Mouse (Mus musculus) hematopoietic stem cell, adult 5-6 weeks (primary cell): Measurements from ENCODE around the gene Epb41l5. TPM values are rescaled to one million over a fixed set of nuclear protein-coding genes. Genes with fewer than 3 reads are reported as not detected.

ENCODE experiments used
- ATAC-seq, 2 experiments: fragments of 125-278 bp in 1 of 2; replicated peaks in 1 of 2; 2 replicates each; pipeline ENCODE4 v1.8.0; 2016 to 2017; ENCODE audit warnings: inconsistent platforms in 2 of 2, mild to moderate bottlenecking in 2 of 2, moderate number of reproducible peaks in 2 of 2, low read depth in 1 of 2, moderate TSS enrichment in 1 of 2; ENCODE audit not compliant: low FRiP score in 2 of 2, poor library complexity in 2 of 2, severe bottlenecking in 2 of 2, insufficient read depth in 1 of 2, low TSS enrichment in 1 of 2
- total RNA-seq: library from RNA; stranded (forward); fragments of 172-1452, 232-1000 nt; gene quantifications from 2 replicates; pipeline ENCODE4 v1.2.3, GENCODE M21; 2017

Gene Epb41l5
- total RNA-seq, 1 experiment from 2014 or later, result 5.5 TPM

DNA sequence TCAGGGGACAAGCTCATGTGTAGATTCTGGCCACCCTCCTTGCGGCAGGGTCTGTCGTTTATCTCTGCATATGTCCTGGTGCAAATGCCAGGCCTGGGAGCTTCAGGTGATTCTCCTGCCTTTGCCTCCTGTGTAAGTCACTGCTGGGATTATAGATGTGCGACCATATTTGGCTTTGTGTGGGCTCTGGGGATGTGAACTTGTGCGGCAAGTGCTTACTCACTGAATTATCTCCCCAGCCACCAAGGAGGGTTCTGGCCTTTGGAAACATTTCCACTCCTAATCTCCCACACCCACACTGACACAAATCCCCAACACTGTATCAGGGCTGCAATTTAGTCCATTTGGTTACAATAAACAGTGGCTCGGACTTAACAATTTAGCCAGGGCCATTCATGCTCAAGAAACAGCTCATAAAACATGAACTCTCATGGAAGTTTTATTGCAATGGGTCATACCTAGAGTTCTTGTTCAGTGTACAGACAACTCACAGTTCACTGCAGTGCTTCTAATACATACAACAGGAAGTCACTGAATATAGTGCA is 104.1 kb downstream of the Epb41l5 start:
- ATAC-seq, result no peak

GRCm38 (mm10) chr1:119543316-119543715 is 105.5 kb downstream of the Epb41l5 start:
- no peak for ATAC-seq

GRCm38 (mm10) chr1:119541570-119541969 is 107.2 kb downstream of the Epb41l5 start:
- no peak for ATAC-seq

DNA sequence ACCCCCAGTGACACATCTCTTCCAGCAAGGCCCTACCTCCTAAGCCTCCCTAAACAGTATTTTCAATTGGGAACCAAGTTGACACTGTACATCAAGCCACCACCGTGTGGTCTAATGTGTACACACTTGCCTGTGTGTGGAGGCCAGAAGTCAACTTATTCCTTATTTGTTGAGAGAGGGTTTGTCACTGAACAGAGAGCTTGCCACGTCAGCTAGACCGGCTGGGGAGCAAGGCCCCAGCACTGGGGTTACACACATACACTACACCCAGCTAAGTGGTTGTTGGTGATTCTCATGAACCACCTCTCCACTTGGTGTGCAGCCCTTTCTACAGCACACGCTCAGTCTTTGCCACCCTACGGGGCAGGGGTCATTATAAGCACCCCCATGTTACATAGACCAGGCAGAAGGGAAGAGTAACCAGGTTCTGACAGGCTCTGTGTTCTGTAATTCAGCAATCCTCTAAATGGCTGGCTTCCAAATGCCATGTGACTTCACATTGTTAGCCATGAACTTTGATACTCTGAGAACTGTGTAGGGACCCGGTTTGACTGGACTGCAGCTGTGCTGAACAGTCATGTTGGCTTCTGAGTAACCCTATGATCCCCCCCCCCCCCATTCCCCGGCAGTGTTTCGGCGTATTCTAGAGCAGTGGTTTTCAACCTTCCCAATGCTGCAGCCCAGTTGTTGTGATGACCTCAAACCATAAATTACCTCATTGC is 107.8 kb downstream of the Epb41l5 start:
- no peak; a peak in 1 of 4 replicates for ATAC-seq

DNA sequence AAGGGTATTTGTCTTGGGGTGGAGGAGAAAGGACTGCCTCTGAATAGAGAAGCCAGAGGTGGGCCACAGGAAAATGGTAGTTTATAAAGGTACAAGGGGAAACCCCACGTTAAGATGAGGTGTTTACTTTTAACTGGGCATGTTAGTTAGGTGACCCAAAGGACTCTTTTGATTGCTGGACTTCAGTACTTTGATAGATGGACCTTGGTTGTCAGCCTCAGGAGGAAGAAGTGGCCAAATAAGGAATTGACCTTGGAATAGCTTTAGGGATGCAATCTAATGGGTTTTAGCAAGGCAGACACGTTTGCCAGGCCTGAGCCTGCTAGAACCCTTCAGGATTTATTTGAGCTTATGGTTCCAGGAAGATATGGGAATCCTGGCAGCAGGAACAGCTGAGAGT is 109.5 kb downstream of the Epb41l5 start:
- ATAC-seq, result no peak

GRCm38 (mm10) chr1:119537651-119538050 is 111.1 kb downstream of the Epb41l5 start:
- no peak for ATAC-seq

DNA sequence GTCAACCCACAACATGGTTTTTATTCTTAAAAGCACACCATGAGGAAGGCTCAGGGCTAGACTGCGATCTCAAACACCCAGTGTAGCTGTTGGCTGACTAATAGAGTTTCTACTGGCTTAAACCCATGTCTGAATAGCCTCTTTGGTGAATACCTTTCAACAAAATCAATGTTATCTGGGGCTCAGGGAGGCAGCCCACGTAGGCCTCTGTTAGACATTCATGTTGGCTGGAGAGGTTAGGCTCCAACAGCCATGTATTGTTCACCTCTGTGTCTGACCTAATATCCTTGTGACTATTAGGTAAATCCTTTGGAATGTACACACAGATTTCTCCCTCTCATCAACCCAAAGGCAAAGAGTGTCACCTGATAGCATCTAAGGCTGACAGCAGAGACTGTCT is 112.7 kb downstream of the Epb41l5 start:
- no peak for ATAC-seq

DNA sequence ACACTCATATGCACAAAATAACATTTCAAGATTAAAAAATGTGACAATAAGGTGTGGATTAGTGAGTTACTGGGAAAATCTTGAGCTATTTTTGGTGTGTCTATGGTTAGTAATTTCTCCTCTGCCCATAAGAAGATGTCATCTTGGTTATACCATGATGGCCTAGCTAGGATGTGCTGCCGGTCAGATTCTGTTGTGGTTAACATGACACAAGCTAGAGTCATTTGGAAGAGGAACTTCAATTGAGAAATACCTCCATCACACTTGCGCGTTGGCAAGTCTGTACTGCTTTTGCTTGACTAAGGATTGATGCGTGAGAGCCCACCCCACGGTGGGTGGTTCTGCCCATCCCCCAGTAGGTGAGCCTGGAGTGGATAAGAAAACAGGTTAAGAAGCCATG is 114.5 kb downstream of the Epb41l5 start:
- ATAC-seq, result peak; percentile 50 to 66; a peak in 2 of 4 replicates

DNA sequence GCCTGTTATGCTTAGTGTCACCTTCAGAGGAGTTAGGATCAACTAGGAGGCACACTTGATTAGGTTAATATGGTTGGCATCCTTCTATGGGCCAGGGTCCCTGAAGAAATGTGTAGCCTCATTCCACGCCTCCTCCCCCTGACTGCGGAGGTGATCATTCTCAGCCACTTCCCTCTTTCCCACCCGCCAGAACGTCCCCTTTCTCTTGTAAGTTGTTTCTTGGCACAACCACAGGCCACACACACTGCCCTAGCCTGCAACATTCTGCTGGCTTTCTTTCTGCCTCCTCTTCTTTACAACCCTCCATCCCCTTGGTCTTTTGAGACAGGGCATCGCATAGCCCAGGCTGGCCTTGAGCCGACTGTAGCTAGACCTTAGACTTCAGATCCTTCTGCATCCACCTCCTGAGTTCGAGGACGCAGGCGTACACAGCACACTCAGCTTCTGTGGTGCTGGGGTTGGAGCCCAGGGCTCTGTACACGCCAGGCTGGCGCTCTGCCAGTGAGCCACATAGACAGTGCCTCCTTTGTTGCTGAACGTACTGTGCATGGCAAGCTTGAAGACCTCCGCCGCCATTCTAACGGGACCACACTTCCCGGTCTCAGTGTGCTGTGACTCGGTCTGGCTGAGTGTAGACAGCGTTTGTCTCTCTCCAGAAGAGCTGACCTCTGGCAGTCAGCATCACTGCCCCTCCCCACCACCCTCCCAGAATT is 115.6 kb downstream of the Epb41l5 start:
- peak; percentile 41 to 81; a peak in 3 of 4 replicates for ATAC-seq

GRCm38 (mm10) chr1:119532165-119532564 is 116.6 kb downstream of the Epb41l5 start:
- ATAC-seq, result no peak

- no peak for ATAC-seq
These were observed 117.9 kb downstream of the Epb41l5 start for GRCm38 (mm10) chr1:119530941-119531340.

DNA sequence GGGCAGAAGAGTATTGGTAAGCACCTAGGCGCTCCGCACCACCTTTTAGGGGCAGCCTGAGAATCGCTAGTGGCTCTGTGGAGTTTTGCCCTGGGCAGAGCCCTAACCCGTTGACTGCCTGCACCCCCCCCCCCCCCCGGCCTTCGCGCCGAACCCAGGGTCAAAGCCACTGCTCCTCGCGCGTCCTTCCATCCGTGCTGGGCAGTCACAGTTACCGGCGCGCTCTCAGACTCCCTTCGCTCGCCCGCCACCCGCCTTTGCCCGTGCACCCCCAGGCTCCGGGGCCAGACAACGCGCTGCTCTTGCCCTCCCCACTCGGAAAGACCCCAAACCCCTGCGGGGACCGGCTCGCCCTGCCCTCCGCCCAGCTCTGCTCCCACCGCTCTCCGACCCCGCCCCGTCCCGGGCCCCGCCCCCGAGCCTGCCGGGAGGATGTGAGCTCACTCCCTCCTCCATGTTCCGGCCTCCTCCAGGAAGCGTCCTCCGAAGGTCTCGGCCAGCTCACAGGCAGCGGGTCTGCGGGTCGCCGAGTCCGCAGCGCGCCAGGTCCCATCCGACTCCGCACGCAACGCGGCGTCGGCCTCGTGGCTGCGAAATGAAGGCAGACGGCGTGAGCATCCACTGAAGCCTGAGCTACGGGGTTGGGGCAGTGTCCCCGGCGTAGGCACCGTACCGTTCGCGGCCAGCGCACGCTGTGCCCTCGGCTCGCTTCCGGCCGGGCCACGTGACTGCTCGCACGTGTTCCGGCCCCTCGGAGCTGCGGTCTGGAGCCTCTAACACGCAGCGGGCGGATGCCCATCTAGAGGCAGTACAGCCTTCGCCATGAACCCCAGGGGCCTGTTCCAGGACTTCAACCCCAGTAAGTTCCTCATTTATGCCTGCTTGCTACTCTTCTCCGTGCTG is 122.9 kb downstream of the Epb41l5 start, which contains the start of gene Tmem185b:
Gene Tmem185b, plus strand, starts transcription at position 472 of the 903 bp plus-strand sequence.
- peak; percentile 88 for ATAC-seq

- ATAC-seq, result no peak
These were observed 123.8 kb downstream of the Epb41l5 start for GRCm38 (mm10) chr1:119525004-119525444.

DNA sequence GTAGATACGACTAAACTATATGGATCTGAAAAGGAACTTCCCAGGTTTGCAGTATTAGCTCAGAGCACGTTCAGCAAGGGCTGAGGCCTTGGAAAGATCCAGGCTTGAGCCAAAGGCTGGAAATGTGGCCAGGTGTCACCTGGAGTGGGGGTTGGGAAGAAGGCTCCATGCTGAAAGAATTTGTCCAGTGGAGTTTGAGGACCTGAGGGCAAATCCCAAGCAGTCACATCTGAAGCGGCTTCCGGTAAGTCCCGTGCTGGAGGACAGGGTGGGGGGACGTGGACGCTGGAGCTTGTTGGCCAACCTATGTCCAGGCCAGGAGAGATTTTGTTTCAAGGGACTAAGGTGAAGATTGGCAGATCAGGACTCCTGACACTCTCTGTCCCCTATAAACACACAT is 125.0 kb downstream of the Epb41l5 start:
- ATAC-seq, result no peak

- ATAC-seq, result no peak
These were observed 125.4 kb downstream of the Epb41l5 start for GRCm38 (mm10) chr1:119523369-119523768.

GRCm38 (mm10) chr1:119522726-119523125 is 126.1 kb downstream of the Epb41l5 start:
- ATAC-seq, result no peak

GRCm38 (mm10) chr1:119521681-119522080 is 127.1 kb downstream of the Epb41l5 start:
- no peak for ATAC-seq
